Mouse (Mus musculus) induced T-regulatory cell, adult 2 months (primary cell): Measurements from ENCODE around the gene Lrig1.
"Not testable (repeated sequence)": the region's sequence is repeated elsewhere in the genome, so short reads cannot be mapped to it uniquely, and the experiment has no call there.

Experiments
- DNase-seq: peaks from one replicate; pipeline ENCODE4 v3.0.0-alpha.2; 2012; ENCODE audit warnings: low read depth

The Lrig1 gene

DNA sequence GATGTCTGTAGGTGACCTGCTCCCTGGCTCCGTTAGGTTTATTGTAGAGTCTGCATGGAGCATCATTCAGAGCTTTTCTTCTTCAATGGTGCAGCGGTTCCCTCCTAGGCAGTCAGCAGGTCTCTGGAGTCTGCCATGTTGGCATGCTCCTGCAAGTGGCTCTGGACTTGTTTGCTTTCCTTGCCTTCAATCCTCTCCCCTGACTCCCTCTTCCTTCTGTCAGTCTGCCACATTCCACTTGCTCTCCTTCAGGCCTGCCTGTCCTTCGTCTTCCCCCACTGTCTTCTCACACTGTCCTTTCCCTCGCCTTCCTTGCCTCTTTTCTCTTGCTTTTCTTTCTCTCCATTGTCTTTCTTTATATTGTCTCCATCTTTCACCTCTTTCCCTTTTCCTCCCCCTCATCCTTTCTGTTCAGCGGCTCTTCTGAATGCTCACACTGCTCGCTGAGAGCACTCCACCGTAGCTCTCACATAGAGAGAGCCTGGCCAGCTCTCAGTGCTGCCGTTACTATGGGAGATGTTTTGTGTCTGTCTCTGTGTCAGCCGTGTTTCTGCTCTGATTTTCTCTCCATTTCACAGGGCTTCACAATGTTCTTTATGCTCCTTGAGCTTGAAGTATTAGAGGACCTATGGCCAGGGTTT lies 124.3 kb downstream of the Lrig1 start:
- no peak for DNase-seq

DNA sequence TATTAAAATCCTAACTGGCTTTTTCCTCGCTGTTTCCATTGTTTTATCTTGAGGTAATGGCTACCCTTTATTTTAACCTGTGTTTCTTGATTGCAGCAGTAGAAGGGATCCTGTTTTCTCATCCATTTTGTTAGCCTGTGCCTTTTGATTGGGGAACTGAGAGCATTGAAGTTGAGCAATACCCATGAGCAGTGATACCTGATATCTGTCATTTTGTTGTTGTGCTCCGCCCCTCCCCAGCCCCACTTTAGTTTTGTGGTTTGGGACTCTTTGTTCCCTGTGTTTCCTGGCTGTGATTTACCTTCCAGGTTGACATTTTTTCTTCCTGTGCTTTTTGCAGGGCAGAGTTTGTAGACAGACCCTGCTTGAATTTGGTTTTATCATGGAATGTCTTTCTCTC lies 131.9 kb downstream of the Lrig1 start:
- no peak for DNase-seq

DNA sequence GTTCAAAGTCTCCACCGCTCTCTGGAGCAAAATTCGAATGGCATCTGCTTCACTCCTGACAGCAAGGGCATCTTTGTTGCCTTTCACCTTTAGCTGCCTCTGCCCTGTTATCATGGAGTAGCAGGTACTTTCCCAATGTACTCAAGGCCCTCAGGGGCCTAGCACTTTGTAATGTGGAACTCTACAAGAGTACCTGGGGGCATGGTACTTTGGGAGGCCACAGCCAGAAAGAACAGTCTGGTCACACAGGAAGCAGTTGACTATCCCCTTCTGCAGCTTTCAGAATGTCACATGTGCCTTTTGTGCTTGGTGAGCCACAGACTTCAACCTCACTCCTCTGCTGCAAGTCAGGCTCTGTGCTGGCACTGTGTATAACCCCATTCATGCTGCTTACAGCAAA lies 134.2 kb downstream of the Lrig1 start:
- DNase-seq: no peak

DNA sequence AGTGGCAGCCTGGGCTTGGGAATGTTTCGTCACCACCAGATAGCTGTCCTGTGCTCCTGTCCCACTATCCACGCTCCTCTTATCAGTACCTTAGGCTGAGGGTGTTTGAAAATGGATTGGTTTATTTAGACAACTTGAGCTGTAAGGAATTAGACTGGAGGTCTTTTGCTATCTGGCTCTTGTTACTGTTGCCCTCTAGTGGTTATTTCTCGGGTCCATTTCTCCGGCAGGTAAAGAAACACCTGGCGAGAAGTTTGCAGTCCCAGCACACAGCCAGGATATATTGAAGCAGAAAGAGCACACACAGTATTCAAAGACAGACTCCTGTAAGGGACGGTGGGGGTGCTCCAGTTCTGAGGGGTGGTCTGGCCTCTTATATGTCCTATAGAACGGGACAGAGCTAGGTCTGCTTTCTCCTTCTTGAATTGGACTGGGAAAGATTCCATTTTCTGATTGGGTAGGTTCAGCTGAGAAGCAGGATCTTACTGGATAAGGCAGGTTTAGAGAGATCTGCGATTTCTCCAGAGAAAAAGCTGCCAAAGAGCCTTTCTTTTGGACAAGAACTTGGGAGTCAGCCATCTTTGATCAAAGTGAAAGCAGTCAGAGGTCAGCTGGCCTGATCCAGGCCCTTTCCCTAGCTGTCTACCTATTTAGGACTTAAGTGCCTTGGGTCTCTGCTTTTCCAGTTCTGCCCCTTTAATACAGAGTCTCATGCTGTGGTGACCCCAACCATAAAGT lies 136.6 kb downstream of the Lrig1 start:
- DNase-seq: peak; percentile 12

DNA sequence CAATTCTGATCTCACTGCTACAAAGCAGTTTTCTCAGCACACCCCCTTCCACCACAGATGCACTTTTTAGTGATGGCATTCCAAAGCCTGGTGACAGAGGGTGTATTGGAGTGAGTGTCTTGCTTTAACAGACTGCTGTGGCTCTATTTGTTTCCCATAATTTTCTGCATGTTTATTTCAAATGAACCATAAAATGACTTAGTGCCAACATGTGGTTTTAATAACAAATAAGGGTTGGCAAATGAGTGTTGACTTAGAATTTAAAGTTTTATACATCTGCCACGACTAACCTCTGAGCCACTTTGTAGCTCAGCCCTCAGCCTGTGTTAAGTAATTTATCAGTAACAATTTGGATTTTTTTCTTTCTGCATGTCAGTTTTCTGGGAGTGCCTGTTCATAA lies 138.6 kb downstream of the Lrig1 start:
- no peak for DNase-seq

DNA sequence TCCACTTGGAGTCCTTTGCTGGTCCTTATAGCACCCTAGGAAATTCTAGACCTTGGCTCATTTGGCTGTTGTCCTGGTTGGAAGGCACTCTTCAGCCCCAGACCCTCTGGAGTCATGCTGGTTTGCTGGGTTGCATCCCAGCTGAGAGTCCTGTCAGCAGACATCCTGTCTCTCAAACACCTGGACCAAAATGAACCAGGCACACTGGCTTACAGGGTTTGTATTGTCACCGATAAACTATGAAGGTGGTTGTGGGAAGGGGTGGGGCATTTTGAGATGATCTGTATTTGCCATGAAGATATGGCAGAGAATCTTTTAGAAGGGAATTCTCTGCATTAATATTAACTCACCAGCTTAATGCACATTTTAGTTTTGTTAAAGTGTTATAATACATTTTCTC lies 139.1 kb downstream of the Lrig1 start:
- DNase-seq: no peak

DNA sequence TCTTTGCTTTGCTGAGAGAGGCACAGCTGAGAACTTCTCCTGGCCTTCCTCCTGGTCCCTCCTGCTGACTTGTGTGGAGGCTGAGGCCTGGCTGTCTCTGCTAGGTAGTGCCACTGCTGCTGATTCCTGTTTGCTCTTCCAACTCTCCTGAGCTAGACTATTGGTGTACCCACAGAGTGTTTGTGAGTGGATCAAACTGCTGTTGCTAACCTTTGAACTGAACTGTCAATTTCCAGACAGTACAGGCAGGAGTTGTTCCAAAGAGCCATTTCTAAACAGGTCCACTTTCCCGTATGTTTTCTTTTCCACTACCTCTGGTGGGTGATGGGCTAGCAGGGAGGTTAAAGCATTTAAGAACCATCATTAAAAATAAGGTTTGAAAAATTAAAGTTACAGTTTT lies 141.4 kb downstream of the Lrig1 start:
- not testable (repeated sequence) for DNase-seq
